Mouse (Mus musculus): Measurements from ENCODE around the gene Slc26a9. TPM values are rescaled to one million over a fixed set of nuclear protein-coding genes. Genes with fewer than 3 reads are reported as not detected.
"Not testable (repeated sequence)": the region's sequence is repeated elsewhere in the genome, so short reads cannot be mapped to it uniquely, and the experiment has no call there.

The Slc26a9 gene
- total RNA-seq, 2 experiments from 2014 or later: 0.15 TPM; not detected in 1

DNA sequence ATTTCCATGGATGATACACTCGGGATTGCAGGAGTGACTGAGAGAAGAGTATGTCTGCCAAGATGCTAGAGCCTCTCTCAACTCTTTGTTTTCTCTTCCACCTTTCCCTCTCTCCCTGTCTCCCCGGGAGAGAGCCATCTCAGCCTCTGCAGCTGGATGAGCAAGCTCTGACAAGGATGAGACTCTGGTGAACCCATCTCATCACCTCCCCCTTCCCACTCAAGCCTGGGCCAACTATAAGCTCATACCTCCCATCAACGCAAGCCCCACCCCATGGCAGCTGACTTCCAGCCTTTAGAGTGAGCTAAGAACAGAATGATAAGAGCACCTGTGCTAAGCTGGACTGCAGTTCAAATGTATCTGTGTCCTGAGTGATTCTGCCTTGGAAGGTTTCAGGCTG is 25.5 kb downstream of the Slc26a9 start:
- DNase-seq: no peak

GRCm38 (mm10) chr1:131770656-131771055 is 26.8 kb downstream of the Slc26a9 start:
- DNase-seq: peak; percentile 61 to 84

- DNase-seq: no peak
Measured at GRCm38 (mm10) chr1:131771440-131771839, 27.6 kb downstream of the Slc26a9 start.

DNA sequence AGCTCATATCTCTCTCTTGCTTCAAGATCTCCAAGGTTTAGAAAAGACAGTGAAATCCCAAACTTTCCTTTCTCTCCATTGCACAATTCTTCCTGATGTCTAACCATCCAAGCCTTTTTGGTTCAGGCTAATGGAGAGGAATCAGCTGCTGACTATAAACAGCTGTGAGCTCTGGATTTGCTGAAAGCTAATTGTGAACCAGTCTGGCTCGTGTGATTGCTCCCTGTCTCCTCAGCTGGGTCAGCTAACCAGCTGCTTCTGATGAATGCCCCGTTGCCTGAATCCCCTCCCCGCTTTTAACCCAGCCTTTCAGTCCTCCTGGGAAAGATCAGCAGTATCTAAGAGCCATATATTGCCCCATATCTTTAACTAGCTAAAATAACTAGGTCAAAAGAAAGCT is 50.8 kb downstream of the Slc26a9 start:
- DNase-seq: peak in 1 of 2 experiments; percentile 33

DNA sequence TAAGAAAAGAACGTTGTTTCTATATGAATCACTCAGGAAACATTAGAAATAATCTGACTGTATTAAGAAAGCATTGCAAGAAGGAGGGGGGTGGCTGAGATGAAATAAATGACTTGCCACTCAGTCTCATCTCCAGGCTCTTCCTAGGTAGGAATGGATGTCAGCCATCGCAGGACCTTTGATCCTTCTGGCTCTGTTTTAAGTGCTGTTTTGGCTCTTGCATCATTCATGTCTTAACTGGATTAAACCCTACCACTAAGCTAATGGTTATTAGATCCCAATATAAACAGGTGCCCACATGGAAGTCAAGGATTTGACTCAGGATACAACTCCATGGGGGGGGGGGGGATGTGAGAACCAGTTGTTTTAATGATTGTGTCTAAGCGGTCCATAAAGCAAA is 51.3 kb downstream of the Slc26a9 start:
- no peak for DNase-seq

- DNase-seq: peak; percentile 63 to 65
Measured at GRCm38 (mm10) chr1:131797202-131797909, 53.5 kb downstream of the Slc26a9 start, which contains the start of gene Pm20d1. Pm20d1 (plus strand) TSS chr1:131797381.

DNA sequence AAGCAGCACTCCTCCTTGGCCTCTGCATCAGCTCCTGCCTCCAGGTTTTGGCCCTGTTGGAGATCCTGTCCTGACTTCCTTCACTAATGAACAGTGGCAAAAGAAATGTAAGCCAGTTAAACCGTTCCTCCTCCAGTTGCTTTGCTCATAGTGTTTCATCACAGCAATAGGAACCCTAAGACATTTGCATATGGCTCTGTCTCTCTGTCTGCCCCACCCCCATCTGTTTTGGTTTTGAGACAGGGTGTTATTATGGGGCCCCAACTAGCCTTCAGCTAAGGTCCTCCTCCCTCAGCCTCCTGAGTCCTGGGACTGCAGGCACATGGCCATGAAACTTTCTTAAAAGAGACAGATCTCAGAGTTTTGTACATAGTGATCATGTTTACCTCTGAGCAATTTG is 56.2 kb downstream of the Slc26a9 start:
- no peak for DNase-seq

DNA sequence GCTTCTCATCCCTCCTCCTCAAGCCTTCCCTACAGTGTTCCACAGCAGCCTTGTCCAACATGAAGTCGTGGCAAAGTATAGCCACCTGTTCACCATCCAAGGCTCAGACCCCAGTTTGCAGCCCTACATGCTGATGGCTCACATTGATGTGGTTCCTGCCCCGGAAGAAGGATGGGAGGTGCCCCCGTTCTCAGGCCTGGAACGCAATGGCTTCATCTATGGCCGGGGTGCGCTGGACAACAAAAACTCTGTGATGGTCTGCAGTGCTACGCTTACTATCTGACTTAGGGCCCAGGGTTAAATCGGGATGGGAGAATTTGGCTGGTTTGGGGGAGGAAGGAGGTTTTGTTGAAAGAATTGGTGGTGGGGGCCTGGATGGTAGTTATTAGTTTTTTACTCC is 57.2 kb downstream of the Slc26a9 start:
- no peak for DNase-seq

DNA sequence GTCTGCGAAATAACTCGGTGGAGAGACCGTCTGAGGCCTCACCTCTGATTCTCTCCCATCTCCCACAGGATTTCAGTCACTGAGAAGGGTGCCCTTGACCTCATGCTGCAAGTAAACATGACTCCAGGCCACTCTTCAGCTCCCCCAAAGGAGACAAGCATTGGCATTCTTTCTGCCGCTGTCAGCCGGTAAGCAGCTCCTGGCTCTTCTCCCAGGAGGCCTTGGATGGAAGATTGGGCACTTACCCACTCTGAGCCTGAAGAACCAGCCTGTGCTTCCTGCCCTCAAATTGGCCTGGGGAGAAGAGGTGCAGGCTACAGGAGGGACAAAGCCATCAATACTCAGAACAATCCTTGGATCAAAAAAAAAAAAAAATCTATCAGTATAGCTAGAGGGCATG is 58.8 kb downstream of the Slc26a9 start:
- DNase-seq: peak; percentile 53 to 69

- DNase-seq: no peak
Measured at GRCm38 (mm10) chr1:131804166-131804565, 60.3 kb downstream of the Slc26a9 start.

DNA sequence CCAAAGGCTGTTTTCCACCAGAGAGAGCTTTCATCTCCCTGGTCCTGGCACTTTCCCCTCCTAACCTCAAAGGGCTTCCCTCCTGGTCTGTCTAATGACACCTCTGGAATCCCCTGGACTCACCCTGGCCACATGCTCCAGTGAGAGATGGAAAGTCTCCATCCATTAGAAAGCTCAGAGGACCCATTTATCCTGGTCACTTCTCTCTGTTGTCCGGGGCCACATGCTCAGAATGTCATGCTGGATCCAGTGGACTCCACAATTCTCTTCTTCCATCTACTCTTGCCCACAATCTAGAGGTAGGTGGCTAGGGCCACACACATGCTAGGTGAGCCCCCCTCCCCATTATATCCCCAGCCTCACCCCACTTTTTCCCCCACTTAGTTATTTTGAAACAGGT is 65.2 kb downstream of the Slc26a9 start:
- DNase-seq: no peak

DNA sequence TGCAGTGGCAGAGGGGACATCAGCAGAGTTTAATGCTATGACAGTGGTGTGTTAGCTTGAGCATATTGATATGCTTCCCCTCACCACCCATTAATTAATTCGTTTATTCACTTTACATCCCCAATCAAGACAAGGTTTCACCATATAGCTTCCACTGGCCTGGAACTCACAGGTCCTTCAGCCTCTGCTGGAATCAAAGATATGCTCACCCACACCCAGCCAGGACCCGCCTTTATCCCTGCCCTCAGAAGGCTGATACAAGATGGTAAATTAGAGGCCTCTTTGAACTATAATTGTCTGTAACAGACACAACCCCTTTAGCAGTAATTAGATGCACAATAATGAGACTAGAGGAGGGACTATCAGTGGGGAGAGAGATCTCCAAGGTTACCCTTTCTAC is 65.8 kb downstream of the Slc26a9 start:
- no peak for DNase-seq

- DNase-seq: no peak
Measured at GRCm38 (mm10) chr1:131811393-131811792, 67.6 kb downstream of the Slc26a9 start.

GRCm38 (mm10) chr1:131812006-131812405 is 68.2 kb downstream of the Slc26a9 start:
- no peak for DNase-seq

DNA sequence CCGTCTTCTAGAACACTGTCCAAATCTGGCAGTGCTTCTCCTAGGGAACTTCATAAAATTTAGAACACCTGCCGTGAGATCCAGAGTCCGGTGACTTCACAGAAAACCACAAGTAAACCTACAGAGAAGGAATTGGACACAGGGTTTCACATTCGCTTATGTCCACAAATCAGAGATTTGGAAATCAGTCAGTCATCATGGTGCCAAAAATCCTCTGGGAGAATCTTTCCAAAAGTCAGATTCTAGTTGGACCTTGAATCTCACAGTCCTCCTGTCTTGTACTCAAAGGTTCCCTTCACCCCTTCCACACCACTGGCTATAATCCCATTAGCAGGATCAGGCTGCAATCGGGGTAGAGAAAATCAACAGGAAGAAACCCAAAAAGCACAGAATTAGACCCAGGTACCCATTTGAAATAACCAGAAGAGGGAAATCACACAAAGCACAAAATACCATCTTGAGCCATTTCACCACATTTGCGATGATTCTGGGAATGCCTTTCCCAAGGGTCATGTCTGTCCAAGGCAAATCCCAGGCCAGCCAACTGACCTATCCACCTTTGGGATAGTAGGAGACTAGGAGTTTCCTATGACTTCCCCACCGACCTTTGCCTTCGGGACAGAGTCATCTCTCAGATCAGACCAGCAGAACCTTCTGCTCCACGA is 68.9 kb downstream of the Slc26a9 start:
- no peak for DNase-seq

- DNase-seq: no peak
Measured at GRCm38 (mm10) chr1:131813731-131814130, 69.9 kb downstream of the Slc26a9 start.

DNA sequence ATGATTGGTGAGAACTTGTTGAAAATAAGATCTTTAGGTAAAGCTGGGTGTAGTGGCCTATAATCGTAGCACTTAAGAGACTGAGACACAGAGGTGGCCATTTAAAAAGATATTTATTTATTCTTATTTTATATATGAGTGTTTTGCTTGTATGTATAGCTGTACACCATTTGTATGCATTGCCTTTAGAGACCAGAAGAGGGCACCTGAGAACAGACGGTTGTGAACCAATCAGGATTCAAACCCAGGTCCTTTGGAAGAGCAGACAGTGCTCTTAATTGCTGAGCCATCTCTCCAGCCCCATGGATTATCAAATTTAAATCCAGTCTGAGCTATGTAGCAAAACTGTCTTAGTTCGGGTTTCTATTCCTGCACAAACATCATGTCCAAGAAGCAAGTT is 70.4 kb downstream of the Slc26a9 start:
- no peak for DNase-seq

DNA sequence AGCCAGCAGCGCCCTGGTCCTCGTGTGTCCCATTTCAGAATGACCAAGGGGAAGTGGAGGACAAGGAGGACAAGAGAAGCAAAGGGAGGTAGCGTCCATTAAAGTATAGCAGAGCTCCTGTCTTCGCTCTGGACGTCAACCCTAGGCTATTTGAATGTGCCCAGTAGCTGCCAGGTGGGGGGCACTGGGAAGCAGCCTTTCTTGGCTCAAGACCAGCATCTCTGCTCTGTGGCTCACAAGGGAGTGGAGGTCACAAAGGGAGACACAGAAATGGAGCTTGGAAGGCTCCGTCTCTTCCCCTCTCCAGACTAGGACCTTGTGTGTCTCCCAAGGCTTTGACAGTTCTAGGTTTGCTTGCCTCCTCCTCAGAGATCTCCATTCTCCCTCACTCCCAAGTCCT is 73.1 kb downstream of the Slc26a9 start:
- no peak for DNase-seq

DNA sequence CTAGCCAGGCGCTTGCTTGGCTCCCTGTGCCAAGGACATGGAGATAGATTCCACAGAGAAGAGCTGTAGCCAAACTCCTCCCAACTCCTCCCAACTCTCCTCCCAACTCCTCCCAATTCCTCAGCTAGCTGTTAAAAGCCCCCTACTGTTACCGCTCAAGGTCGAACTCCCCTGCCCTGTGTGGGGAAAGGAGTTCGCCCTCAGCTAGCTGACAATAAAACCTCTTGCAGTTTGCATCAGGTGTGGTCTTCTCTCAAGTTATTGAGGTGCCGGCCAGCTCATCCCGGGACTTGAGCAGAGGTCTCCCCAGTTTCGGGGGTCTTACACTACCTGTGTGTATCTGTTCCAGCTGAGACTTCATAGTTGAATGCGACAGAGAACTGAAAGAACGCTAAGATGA is 76.5 kb downstream of the Slc26a9 start:
- DNase-seq: not testable (repeated sequence)

DNA sequence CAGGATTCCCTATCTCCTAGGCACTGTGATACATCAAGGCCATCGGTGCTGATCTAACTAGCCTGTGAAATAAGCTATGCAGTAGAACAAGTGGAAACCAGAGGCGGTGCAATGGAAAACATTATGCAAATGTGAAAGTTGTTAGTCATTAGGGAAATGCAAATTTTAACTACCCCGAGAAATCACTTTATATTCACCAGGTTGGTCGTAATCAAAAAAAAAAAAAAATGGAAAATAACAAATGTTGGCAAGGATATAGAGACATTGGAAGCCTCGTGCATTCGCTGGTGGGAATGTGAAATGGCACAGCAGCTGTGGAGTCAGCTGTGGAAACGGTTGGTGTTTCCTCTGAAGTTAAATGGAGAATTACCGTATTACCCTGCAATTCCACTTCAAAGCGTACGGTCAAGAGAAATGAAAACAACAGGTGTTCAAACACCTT is 77.1 kb downstream of the Slc26a9 start:
- no peak for DNase-seq
